Mouse (Mus musculus) right cerebral cortex, postnatal 14 days (tissue): ENCODE measurements at regions not wholly inside any gene's neighbourhood (a gene's known extent, or its start where the extent isn't known, plus 50 kb on each side); places are given as distances from the start of the nearest gene placed in this dataset.

ENCODE experiments used
- DNase-seq: peaks from one replicate; pipeline ENCODE4 v3.0.0; 2022

- no peak for DNase-seq
These were observed 322.6 kb upstream of the Klf12 start for GRCm38 (mm10) chr14:100607109-100607508.

- no peak for DNase-seq
These were observed 316.5 kb upstream of the Klf12 start for GRCm38 (mm10) chr14:100600886-100601451.

GRCm38 (mm10) chr14:100570026-100570425 lies 285.5 kb upstream of the Klf12 start:
- no peak for DNase-seq

- no peak for DNase-seq
These were observed 277.4 kb upstream of the Klf12 start for GRCm38 (mm10) chr14:100561884-100562283.

- DNase-seq: peak; percentile 28
These were observed 273.9 kb upstream of the Klf12 start for GRCm38 (mm10) chr14:100558378-100558777.

- DNase-seq: no peak
These were observed 268.0 kb upstream of the Klf12 start for GRCm38 (mm10) chr14:100552466-100552865.

GRCm38 (mm10) chr14:100550266-100550665 lies 265.8 kb upstream of the Klf12 start:
- no peak for DNase-seq

- DNase-seq: no peak
These were observed 245.7 kb upstream of the Klf12 start for GRCm38 (mm10) chr14:100530217-100530616.

- no peak for DNase-seq
These were observed 245.3 kb upstream of the Klf12 start for GRCm38 (mm10) chr14:100529758-100530157.

GRCm38 (mm10) chr14:100509396-100509795 lies 224.9 kb upstream of the Klf12 start:
- DNase-seq: no peak

GRCm38 (mm10) chr14:100508087-100508486 lies 223.6 kb upstream of the Klf12 start:
- no peak for DNase-seq

GRCm38 (mm10) chr14:100507616-100508015 lies 223.1 kb upstream of the Klf12 start:
- DNase-seq: no peak

GRCm38 (mm10) chr14:100488837-100489236 lies 204.4 kb upstream of the Klf12 start:
- no peak for DNase-seq

- DNase-seq: no peak
These were observed 201.0 kb upstream of the Klf12 start for GRCm38 (mm10) chr14:100485489-100485888.

GRCm38 (mm10) chr14:100484101-100484500 lies 199.6 kb upstream of the Klf12 start:
- DNase-seq: no peak

GRCm38 (mm10) chr14:100477595-100478380 lies 193.3 kb upstream of the Klf12 start:
- DNase-seq: peak; percentile 25

- no peak for DNase-seq
These were observed 183.8 kb upstream of the Klf12 start for GRCm38 (mm10) chr14:100468311-100468710.

GRCm38 (mm10) chr14:100462321-100462720 lies 177.8 kb upstream of the Klf12 start:
- DNase-seq: no peak

GRCm38 (mm10) chr14:100461141-100462043 lies 176.9 kb upstream of the Klf12 start:
- peak; percentile 67 for DNase-seq

- DNase-seq: no peak
These were observed 175.3 kb upstream of the Klf12 start for GRCm38 (mm10) chr14:100459601-100460290.

- peak; percentile 89 for DNase-seq
These were observed 174.4 kb upstream of the Klf12 start for GRCm38 (mm10) chr14:100458727-100459447.
